Mouse (Mus musculus) thymus, adult 2 months (tissue): ENCODE results near the gene Hist1h2bf.

Source experiments
- CTCF ChIP-seq: fragments of 200-500 bp; IDR thresholded peaks from 2 replicates; pipeline ENCODE4 v1.5.1; 2012; ENCODE audit warnings: mild to moderate bottlenecking, control low read depth, low read length, moderate library complexity, borderline replicate concordance; ENCODE audit not compliant: control insufficient read depth, poor library complexity, insufficient read depth; ENCODE audit errors: extremely low read depth
- POLR2A ChIP-seq: fragments of 200-500 bp; IDR thresholded peaks from 2 replicates; pipeline ENCODE4 v1.6.1; 2012; ENCODE audit warnings: mild to moderate bottlenecking, low read length, control low read depth, moderate library complexity; ENCODE audit not compliant: control insufficient read depth, poor library complexity, insufficient read depth; ENCODE audit errors: extremely low read depth

DNA sequence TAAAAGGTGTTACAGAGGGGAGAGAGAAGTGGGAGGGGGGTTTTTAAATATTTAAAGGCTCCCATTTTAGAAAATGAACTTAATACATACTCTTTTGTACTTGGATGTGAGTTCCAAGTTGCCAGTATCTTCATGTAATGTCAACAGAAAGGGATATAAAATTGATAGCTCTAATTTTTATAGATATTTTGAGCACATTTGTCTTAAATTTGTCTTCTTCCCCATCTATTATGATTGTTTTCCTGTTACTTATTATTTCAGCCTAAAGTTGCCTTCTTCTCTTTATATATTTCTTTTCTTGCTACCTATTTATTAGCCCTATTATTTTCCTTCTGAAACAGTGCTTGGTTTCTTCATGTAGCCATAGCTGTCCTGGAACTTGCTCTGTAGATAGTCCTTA, 21.0 kb downstream of the Hist1h2bf start, which contains the start of gene Hist1h1d:
- TF ChIP-seq POLR2A (no peak), CTCF (no peak)
